Mouse (Mus musculus) regulatory T cell (primary cell): ENCODE measurements around the gene Sv2c.
"Not testable (repeated sequence)": the region's sequence is repeated elsewhere in the genome, so short reads cannot be mapped to it uniquely, and the experiment has no call there.

Experiments used
- in situ Hi-C: fragments of 300-600 bp; cut with MboI, MseI; formaldehyde crosslinking; loops from one replicate; pipeline ENCODE4 v1.15.1; 2025; ENCODE audit warnings: high pct_unique_total_duplicates

The Sv2c gene

DNA sequence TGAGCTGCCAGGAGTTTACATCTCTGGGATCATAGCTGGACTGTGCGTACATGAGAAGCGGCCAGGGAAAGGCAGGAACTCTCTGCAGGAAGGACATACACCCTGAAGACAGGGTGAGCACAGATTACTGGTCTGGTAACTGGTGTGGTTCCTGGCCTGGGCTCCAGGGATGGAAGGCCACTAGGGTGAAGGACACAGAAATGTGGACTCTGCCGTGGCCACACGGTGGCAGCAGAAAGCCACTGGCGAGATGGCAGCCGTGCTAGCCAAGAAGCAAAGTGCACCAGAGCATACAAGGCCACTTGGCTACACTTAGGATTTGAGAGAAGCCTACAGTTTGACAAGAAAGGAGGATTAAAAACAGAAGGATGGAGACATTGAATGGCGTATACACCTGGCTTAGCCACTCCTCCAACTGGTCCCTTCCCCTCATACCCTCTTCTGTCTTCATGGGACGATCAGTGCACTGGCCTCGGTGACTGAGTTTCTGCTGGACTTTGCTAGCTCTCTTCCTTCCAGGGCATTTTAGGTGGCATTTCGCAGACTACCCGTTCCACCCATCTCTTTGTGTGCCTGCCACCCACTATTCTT lies 158.9 kb downstream of the Sv2c start:
- in situ Hi-C loops: no loop called here

DNA sequence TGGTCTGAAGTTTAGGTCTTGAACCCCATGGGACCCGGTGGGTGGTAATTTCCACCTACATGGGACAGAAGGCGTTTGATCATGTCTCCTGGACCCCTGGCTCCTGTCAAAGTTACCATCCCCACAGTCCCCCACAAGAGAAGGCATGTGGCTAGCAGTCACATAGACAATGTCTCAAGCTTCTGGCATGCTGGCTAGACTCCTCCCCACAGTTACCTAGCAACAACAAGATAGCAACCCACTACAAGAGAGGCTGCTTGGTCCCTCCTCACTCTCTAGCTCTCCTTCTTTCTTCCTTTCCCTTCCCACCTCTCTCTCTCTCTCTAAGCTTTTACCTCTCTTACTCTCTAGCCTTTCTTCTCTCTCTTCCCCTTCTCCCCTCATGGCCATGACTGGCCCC lies 164.3 kb downstream of the Sv2c start:
- in situ Hi-C loops: not testable (repeated sequence)

DNA sequence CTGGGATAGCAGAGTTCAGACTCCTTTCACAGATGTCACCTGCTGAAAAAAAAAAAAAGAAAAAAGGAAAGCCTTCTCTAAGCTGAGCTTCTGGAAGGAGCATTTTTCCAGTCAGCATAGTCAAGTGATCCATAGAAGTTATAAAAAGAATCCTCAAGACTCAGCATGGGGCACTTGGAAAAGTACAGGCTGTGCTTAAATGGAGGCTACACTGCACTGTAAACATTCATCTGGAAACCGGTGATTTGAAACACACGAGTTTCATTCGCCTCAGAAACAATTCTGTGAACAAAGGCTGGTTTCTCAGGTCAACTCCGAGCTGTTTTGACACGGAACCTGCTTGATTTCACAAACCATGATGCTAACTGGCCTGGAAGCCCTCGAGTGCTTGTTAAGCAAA lies 165.6 kb downstream of the Sv2c start:
- in situ Hi-C loops: no loop called here

DNA sequence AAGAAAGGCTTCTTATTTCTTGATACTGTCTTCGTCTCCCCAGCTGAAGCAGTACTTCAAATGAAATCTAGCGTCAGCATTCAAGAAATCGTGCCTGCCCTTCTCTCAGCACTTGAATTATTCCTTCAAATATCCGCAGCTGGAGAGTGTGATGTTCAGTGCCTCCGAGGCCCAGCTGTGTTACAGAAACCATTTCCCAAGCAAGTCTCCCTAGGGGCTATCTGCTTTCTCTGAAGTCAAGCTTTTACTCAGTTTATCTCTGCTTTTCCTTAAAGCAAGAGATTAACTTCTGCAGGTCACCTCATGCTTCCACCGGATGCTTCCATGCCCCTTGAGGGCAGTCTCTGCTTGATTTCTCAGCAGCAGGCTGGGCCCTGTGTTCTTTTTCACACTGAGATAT lies 166.8 kb downstream of the Sv2c start:
- in situ Hi-C loops: no loop called here

DNA sequence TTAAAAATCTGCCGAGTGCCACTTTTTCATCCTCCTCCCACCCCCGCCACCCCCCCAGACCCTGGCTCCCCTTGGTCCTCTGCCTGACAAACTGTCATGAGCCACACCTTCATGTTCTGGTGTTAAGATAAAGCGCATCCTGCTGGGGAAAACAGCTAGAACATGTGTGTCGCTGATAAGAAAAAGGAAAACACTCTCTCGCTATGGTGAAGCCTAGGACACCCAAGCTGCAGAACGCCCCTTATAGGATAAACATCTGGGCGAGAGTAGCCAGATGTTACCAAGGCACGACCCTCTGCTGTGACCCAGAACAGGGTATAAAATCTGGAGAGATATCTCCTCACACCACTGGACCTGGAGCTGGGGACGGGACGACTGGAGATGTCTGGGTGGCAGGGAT lies 167.2 kb downstream of the Sv2c start:
- in situ Hi-C loops: no loop called here

DNA sequence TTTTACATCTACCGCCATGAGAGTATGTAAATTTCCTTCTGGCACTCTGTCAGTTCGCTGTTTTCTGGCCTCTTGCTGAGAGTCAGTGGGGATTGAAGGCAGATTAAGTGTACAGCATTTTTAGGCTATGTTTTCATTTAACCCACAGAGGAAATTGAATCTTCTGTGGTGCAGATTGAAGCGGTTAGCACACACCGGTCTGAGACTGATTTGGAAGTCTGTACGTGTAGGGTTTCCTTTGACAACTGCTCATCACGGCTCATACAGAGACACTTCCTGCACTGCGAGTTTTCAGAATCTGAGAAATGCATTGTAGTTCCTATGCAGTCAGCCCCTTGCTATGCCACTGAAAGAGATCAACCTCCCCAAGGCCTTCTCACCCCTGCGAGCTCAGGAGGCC lies 168.2 kb downstream of the Sv2c start:
- in situ Hi-C loops: no loop called here

DNA sequence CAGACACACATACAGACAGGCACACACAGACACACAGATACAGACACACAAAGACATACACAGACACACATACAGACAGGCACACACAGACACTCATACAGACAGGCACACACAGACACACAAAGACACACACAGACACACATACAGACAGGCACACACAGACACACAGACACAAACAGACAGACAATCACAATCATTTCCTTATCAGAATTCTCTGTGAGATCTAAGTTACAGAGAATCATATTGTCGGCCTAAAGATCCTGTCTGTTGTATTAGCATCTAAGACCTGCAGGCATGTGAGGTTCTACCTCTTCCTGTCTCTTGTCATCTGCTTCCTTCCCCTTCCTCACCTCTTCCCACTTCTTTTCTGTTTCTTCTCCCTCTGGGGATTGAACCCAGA lies 168.7 kb downstream of the Sv2c start:
- in situ Hi-C loops: no loop called here

DNA sequence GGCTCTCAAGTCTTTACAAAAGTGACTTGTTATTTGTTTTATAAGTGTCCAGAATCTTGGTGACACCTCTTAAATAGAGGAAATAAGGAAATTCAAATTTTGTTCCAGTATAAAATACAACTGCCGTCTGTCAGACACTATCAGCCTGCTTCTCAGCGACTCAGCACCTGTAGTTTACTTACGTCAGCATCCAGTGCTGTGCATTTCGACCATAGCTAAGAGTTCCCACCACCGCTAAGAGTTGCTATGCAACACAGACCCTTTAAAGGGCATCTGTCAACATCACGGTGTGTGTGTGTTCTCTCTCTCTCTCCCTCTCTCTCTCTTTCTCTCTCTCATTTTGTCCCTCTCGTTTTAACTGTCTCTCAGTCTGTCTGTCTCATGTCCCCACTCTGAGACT lies 170.5 kb downstream of the Sv2c start:
- in situ Hi-C loops: no loop called here

DNA sequence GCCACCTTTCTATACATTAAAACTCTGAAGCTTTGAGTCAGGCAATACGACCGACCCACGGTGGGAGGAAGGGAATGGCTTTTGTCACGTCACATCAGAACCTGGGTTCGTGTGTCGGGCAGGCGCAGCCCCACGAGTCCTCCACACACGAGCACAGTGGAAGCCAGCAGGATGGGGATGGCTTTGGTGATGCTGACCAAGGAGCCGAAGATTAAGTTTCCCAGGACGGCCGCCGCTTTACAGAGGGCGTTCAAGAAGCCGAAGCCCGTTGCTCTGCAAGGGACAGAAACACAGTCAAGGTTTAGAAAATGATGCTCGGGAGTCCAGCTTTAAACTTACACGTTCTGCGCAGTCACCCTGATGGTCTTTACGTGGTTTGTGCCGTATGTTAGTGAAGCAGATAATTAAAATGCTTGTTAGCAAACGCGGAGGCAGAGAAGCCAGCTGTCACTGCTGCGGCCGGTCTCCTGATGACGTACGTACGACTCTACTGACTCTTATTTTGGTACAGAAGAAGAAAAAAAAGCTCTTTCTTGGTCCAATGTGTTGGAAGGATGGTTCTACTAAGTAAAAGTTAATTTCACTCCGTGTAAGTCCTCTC lies 171.1 kb downstream of the Sv2c start:
- in situ Hi-C loops: no loop called here

DNA sequence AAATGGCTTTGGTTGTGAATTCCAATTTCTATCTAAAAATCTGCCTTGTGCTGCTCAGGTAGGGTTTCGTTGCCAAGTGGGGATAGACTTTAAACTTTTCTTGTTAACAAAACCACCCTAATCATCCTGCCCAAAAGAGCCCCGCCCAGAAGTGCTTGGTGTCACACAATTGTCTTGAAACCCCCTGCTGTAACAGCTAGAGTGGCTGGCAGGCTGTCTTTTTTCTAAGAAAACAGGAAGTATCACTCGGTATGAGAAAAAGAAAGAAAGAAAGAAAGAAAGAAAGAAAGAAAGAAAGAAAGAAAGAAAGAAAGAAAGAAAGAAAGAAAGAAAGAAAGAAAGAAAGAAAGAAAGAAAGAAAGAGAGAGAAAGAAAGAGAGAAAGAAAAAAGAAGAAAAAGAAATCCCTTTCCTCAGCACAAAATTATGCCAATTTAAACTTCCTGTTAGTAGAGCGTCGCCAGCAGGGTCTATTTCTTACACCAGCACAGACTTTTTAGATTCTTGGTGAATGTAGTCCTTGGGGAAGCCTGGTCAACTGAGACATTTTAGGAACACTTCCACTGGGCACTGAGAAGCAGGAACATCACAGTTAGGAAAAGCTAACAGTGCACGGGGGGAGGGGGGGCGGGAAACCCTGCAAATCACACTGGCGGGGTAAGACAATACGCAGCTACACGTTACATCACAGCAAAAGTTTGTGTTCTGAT lies 171.7 kb downstream of the Sv2c start:
- in situ Hi-C loops: no loop called here

DNA sequence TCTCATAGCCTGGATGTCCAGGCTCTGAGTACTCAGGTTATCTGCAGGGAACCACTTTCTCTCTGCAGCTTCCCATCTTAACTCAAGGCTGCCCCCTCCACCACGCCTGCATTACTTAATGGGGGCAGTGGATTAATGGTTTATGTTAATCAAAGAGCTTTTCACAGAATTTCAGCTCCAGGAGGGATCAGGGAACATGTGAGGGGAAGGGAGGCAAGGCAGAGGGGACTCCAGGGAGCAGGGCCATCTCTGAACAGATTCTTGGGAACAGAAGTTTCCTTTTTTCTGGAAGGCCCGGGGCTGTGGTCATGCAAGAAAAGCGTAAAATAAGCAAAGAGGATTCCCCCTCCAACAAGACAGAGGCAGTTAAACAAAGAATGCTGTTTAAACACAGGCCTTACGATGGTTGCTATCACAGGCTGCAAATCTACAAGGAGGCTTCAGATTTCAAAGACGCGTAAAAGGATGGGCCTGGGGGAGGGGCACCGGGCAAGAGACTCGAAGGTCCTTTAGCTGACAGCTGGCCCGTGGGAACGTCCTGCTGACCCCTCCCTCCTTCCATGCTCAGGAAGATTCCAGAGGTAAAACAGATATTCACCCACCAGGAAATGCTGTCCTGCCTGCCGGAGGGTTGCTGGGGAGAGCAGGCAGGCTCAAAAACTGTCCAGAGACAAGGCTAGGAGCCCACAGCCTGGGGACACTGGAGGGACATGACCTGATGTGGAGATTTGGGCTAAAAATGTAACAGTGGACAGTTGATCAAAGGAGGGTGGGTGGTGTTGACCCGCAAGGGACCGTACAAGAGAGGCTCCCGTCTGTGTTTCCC lies 172.5 kb downstream of the Sv2c start:
- in situ Hi-C loops: loop anchor here (5.0 kb wide), 1 partner anchor 193 kb away; no protein-coding TSS in a partner anchor

DNA sequence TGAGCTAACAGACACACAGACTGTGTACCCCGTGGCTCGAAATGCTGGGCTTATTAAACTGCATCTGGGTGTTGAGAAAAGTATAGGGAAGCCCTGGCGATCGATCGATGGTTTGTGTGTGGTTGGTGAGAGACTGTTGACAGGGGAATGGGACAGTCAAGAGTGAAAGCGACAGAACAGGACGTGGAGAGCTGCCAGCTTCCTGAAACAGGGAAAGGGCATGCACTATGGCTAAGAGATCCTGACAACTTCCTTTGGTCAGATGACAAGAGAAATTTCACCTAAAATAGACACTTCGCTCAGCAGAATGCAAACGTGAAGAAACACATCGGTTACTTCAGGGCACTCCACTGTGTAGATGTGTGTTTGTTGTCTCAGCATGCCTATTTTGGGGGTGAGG lies 175.2 kb downstream of the Sv2c start:
- in situ Hi-C loops: loop anchor here (5.0 kb wide), 1 partner anchor 190 kb away; no protein-coding TSS in a partner anchor

DNA sequence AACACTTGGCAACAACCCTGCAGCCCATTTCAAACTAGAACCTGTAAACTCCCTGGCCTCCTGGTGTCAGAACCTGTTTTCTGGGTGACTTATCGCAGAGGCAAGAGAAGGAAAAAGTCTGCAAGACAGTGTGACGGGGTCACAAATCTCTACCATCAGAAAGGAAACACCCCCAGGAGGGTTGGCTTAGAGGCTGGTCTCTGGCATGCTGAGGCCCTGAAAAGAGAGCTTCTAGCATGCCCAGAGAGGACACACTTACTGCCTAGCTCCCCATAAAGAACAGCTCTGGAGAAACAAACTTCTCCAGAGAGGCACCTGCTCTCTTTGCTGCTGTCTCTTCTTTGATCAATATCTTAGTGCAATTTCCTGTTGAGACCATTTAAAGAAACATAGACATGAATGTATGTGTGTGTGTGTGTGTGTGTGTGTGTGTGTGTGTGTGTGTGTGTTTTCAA lies 176.0 kb downstream of the Sv2c start:
- in situ Hi-C loops: loop anchor here (5.0 kb wide), 1 partner anchor 189 kb away; no protein-coding TSS in a partner anchor

DNA sequence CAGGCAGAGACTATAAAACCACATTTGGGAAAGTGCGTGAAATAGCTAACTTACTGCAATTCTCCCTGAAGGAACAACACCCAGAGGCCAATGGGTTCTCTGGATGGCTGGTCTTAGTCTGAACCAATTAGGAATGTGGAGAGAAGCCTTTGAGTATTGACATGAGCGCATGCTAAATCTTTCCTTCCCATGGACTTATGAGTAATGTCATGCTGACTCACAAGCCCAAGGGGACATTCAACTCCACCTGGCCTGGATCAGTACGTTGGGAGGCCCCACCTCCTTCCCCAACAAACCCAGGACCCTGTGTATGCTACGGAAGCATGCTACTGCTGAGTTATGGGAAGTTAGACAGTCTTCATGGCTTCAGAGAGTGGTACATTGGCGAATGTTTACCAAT lies 177.2 kb downstream of the Sv2c start:
- in situ Hi-C loops: loop anchor here (5.0 kb wide), 1 partner anchor 188 kb away; no protein-coding TSS in a partner anchor

DNA sequence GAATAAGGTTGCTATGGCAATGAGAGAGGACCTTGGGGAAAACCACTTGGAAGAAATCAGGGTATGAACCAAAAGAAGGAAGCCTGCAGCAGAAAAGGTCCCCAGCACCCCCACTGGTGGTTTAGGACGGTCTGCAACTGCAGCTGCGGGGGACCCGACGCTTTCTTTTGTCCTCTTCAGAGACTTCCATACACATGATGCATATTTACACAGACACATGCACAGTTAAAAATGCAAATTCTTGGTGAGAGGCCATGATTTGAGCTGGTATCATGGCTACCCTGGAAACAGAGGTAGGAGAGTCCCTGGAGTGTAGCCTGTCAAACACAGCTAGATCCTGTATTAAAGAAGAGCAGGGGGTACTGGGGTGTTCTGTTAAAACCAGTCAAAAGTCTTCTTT lies 178.7 kb downstream of the Sv2c start:
- in situ Hi-C loops: no loop called here

DNA sequence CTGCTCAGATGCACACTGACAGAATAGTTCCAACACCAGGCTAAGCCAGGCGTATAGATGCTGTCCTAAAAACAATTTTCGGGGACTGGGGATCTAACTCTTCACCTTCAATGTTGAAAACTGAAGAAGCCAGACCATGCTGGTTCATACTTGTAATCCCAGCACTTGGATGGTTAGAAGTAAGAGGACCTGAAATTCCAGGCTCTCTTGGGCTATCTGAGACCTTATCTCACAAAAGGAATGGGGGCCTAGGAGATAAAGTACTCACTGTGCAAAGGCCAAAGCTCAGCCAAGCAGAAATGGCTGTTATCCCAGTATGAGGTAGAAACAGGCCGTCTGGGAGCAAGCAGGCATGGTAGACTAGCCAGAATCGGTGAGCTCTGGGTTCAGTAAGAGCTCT lies 180.1 kb downstream of the Sv2c start:
- in situ Hi-C loops: no loop called here

DNA sequence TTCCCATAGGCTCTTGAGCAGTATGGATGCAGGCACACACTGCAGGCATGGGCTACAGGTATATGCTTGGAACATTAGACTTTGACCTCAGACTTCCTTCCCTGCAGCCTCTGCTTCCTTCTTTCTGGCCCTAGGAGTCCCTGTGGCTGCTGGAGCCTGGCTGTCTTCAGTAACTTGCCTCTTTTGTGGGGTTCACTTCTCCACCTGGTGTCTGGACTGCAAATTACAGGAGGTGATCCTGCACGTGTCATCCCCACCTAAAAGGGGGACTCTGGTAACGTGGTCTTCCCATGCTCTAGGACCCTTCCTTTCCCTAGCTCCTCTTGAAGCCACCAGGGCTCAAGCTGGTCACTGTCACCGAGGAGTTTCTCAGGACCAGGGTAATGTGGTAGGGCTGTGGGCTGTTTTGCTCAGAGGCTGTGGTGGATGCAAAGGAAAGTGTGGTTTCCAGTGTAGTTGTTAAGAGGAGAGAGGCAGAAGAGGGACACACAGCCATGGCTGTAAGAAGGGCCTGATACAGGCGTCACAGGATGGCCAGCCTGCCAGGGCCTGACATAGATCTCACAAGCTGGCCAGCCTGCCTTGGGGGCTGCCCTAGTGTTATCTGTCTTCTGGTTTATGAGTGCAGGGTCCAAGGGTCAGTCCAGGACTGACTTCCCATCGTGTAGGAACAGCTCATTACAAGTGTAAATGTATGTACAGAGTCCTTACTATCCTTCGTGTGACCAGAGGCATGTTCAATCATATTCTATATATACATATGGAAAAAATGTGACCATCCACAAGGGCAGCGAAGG lies 181.1 kb downstream of the Sv2c start:
- in situ Hi-C loops: no loop called here

DNA sequence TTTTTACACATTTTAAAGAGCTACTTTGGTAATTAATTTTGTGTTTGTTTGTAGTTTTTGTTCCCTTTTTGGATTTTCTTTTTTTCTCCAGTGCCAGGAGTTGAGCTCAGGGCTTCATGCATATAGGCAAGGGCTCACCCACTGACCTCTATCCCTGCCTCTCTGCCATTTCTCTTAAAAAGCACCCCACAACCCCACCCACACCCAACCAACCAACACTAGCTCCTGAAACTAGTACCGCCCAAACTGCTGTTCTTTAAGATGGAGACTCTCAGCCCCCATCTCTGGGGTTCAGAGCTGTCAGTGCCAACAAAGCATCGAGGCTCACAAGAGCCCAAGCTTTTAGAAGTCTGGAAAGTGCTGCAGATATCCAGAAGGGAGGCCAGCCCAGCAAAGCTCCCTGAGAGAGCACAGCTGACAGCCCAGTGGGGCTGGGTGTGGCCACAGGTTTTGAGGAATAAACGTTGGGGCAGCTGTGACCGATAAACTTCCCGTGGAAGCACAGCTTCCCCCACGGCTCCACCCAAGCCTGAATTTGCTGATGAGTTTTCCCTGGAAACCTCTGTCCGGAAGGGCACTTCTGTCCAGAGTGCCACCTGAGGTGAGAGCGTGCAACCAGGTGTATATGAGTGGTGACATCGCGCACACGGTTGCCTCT lies 181.8 kb downstream of the Sv2c start:
- in situ Hi-C loops: no loop called here

DNA sequence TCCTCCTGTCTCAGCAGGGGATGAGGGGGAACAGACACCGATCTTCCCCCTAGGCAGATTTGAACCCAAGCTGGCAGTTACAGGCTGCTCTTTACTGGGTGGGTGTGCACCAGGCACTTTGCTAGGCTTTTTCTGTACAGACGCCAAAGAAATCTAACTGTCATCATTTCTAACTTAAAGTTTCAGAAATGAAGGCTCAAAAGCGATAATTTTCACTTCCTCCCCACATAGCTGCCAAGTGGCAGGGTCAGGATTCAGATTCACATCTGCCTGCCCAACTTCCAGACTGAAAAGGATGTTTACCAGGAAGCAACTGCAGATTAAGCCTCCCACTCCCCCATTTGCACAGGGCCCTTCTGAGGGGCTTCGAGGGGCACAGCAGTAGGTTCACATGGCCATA lies 183.0 kb downstream of the Sv2c start:
- in situ Hi-C loops: no loop called here

DNA sequence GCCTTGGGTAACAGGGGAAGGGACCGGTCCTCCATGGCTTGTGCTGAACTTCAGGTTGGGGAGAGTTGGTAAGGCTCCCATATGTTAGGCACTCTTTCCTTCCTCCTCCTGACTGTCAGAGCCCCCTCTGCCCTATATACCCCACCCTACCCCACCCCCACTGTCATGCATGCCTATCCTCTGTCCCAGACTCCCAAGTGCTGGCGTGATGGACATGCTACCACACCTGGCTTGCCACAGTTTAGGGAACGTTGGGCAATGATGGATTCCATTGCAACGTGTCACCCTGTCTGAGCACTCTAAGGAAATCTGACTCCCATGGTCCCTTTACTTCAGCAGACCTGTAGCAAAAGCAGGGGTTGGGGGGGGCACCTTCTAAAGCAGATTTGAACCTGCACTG lies 183.6 kb downstream of the Sv2c start:
- in situ Hi-C loops: no loop called here

DNA sequence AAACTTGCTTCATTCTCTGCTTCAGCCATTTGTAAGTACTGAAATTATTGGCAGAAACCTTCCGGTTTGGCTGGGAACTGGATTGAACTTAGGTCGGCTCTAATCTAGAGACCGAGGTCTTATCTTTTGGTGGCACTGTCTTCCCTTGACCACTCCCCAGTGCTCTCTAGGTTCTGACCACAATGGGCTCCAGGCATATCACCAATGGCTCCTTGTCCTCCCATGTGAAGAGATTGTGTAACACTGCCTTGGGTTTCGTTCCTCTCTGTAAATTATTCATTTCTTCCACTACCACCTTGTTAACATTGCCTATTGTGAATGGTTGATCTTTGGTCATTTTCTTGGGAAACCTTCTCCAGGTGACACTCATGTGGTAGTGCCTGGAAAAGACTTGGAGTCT lies 184.0 kb downstream of the Sv2c start:
- in situ Hi-C loops: no loop called here
